Mouse (Mus musculus): ENCODE results near the gene Glis1. TPM values are rescaled to one million over a fixed set of nuclear protein-coding genes. Genes with fewer than 3 reads are reported as not detected.

Gene Glis1
- total RNA-seq, 1 experiment = 0.98 TPM

- H3K36me3 ChIP-seq (ENCODE audit: control insufficient read depth, insufficient read depth, low read length, poor library complexity, severe bottlenecking) = no peaks in the 10 kb centered on the region
- H3K9me3 ChIP-seq (ENCODE audit: control insufficient read depth, insufficient read depth, low read depth, low read length) = no peaks in the 10 kb centered on the region
- H3K4me3 ChIP-seq (ENCODE audit: insufficient read depth in 1 of 2, low read depth in 1 of 2, low read length in 2 of 2, poor library complexity in 1 of 2, severe bottlenecking in 1 of 2) = no peak overlapping the region
- no peaks in the 10 kb centered on the region for H3K4me1 ChIP-seq (ENCODE audit: control insufficient read depth in 2 of 2, insufficient read depth in 2 of 2, low read length in 2 of 2, poor library complexity in 1 of 2)
- DNase-seq (ENCODE audit: low read depth, low spot score) = no peak
- no peak for TF ChIP-seq ZC3H11A (IDR thresholded peaks at IDR 0.05; ENCODE audit: borderline replicate concordance, low read depth, low read length)
- no peak for TF ChIP-seq ZNF384 (IDR thresholded peaks at IDR 0.05; ENCODE audit: low read depth, low read length)
- no peak for TF ChIP-seq MAFK (IDR thresholded peaks at IDR 0.05; ENCODE audit: insufficient read depth, low read depth, low read length)
- no peak for TF ChIP-seq CHD2 (IDR thresholded peaks at IDR 0.05; ENCODE audit: low read depth, low read length)
- no peak for TF ChIP-seq HCFC1 (IDR thresholded peaks at IDR 0.05; ENCODE audit: borderline replicate concordance, insufficient read depth, low read length)
- no peak overlapping the region for H3K9ac ChIP-seq (ENCODE audit: insufficient read depth, low read depth, low read length, poor library complexity, severe bottlenecking)
- H3K27ac ChIP-seq (ENCODE audit: insufficient read depth, low read depth, low read length, poor library complexity, severe bottlenecking) = no peak overlapping the region
- in situ Hi-C loops (cut with MboI; ENCODE audit: low sequenced_read_pairs in 2 of 2, unreplicated experiment in 2 of 2) = no loop called here
Observed at GRCm38 (mm10) chr4:107621366-107621765, 187.0 kb downstream of the Glis1 start.

- Histone ChIP-seq H3K9ac (ENCODE audit: insufficient read depth, low read depth, low read length, poor library complexity, severe bottlenecking) (no peak overlapping the region), H3K36me3 (ENCODE audit: control insufficient read depth, insufficient read depth, low read length, poor library complexity, severe bottlenecking) (no peaks in the 10 kb centered on the region), H3K4me1 (ENCODE audit: control insufficient read depth in 2 of 2, insufficient read depth in 2 of 2, low read length in 2 of 2, poor library complexity in 1 of 2) (no peaks in the 10 kb centered on the region), H3K27ac (ENCODE audit: insufficient read depth, low read depth, low read length, poor library complexity, severe bottlenecking) (no peak overlapping the region), H3K4me3 (ENCODE audit: insufficient read depth in 1 of 2, low read depth in 1 of 2, low read length in 2 of 2, poor library complexity in 1 of 2, severe bottlenecking in 1 of 2) (no peak overlapping the region), H3K9me3 (ENCODE audit: control insufficient read depth, insufficient read depth, low read depth, low read length) (no peaks in the 10 kb centered on the region)
- TF ChIP-seq CHD2 (IDR thresholded peaks at IDR 0.05; ENCODE audit: low read depth, low read length) = no peak
- TF ChIP-seq HCFC1 (IDR thresholded peaks at IDR 0.05; ENCODE audit: borderline replicate concordance, insufficient read depth, low read length) = no peak
- no peak for TF ChIP-seq ZC3H11A (IDR thresholded peaks at IDR 0.05; ENCODE audit: borderline replicate concordance, low read depth, low read length)
- no peak for TF ChIP-seq ZNF384 (IDR thresholded peaks at IDR 0.05; ENCODE audit: low read depth, low read length)
- no peak for TF ChIP-seq MAFK (IDR thresholded peaks at IDR 0.05; ENCODE audit: insufficient read depth, low read depth, low read length)
- DNase-seq (ENCODE audit: low read depth, low spot score) = no peak
- in situ Hi-C loops (cut with MboI; ENCODE audit: low sequenced_read_pairs in 2 of 2, unreplicated experiment in 2 of 2) = no loop called here
Observed at GRCm38 (mm10) chr4:107622296-107622695, 187.9 kb downstream of the Glis1 start.

GRCm38 (mm10) chr4:107623916-107624315 lies 189.5 kb downstream of the Glis1 start:
- no peak overlapping the region for H3K4me3 ChIP-seq (ENCODE audit: insufficient read depth in 1 of 2, low read depth in 1 of 2, low read length in 2 of 2, poor library complexity in 1 of 2, severe bottlenecking in 1 of 2)
- no peak for TF ChIP-seq ZNF384 (IDR thresholded peaks at IDR 0.05; ENCODE audit: low read depth, low read length)
- no peak for TF ChIP-seq MAFK (IDR thresholded peaks at IDR 0.05; ENCODE audit: insufficient read depth, low read depth, low read length)
- no peak for TF ChIP-seq CHD2 (IDR thresholded peaks at IDR 0.05; ENCODE audit: low read depth, low read length)
- no peak for TF ChIP-seq ZC3H11A (IDR thresholded peaks at IDR 0.05; ENCODE audit: borderline replicate concordance, low read depth, low read length)
- TF ChIP-seq HCFC1 (IDR thresholded peaks at IDR 0.05; ENCODE audit: borderline replicate concordance, insufficient read depth, low read length) = no peak
- in situ Hi-C loops (cut with MboI; ENCODE audit: low sequenced_read_pairs in 2 of 2, unreplicated experiment in 2 of 2) = no loop called here
- no peaks in the 10 kb centered on the region for H3K4me1 ChIP-seq (ENCODE audit: control insufficient read depth in 2 of 2, insufficient read depth in 2 of 2, low read length in 2 of 2, poor library complexity in 1 of 2)
- no peaks in the 10 kb centered on the region for H3K36me3 ChIP-seq (ENCODE audit: control insufficient read depth, insufficient read depth, low read length, poor library complexity, severe bottlenecking)
- H3K9me3 ChIP-seq (ENCODE audit: control insufficient read depth, insufficient read depth, low read depth, low read length) = no peaks in the 10 kb centered on the region
- DNase-seq (ENCODE audit: low read depth, low spot score) = no peak
- no peak overlapping the region for H3K27ac ChIP-seq (ENCODE audit: insufficient read depth, low read depth, low read length, poor library complexity, severe bottlenecking)
- no peak overlapping the region for H3K9ac ChIP-seq (ENCODE audit: insufficient read depth, low read depth, low read length, poor library complexity, severe bottlenecking)

GRCm38 (mm10) chr4:107624951-107625350 lies 190.6 kb downstream of the Glis1 start:
- Histone ChIP-seq H3K27ac (ENCODE audit: insufficient read depth, low read depth, low read length, poor library complexity, severe bottlenecking) (no peak overlapping the region), H3K36me3 (ENCODE audit: control insufficient read depth, insufficient read depth, low read length, poor library complexity, severe bottlenecking) (no peaks in the 10 kb centered on the region), H3K4me1 (ENCODE audit: control insufficient read depth in 2 of 2, insufficient read depth in 2 of 2, low read length in 2 of 2, poor library complexity in 1 of 2) (no peaks in the 10 kb centered on the region), H3K4me3 (ENCODE audit: insufficient read depth in 1 of 2, low read depth in 1 of 2, low read length in 2 of 2, poor library complexity in 1 of 2, severe bottlenecking in 1 of 2) (no peak overlapping the region), H3K9ac (ENCODE audit: insufficient read depth, low read depth, low read length, poor library complexity, severe bottlenecking) (no peak overlapping the region), H3K9me3 (ENCODE audit: control insufficient read depth, insufficient read depth, low read depth, low read length) (no peaks in the 10 kb centered on the region)
- TF ChIP-seq ZC3H11A (IDR thresholded peaks at IDR 0.05; ENCODE audit: borderline replicate concordance, low read depth, low read length) (no peak), MAFK (IDR thresholded peaks at IDR 0.05; ENCODE audit: insufficient read depth, low read depth, low read length) (no peak), CHD2 (IDR thresholded peaks at IDR 0.05; ENCODE audit: low read depth, low read length) (no peak), HCFC1 (IDR thresholded peaks at IDR 0.05; ENCODE audit: borderline replicate concordance, insufficient read depth, low read length) (no peak), ZNF384 (IDR thresholded peaks at IDR 0.05; ENCODE audit: low read depth, low read length) (no peak)
- DNase-seq (ENCODE audit: low read depth, low spot score) = no peak
- in situ Hi-C loops (cut with MboI; ENCODE audit: low sequenced_read_pairs in 2 of 2, unreplicated experiment in 2 of 2) = no loop called here

- DNase-seq (ENCODE audit: low read depth, low spot score) = no peak
- Histone ChIP-seq H3K9me3 (ENCODE audit: control insufficient read depth, insufficient read depth, low read depth, low read length) (no peaks in the 10 kb centered on the region), H3K36me3 (ENCODE audit: control insufficient read depth, insufficient read depth, low read length, poor library complexity, severe bottlenecking) (no peaks in the 10 kb centered on the region), H3K4me1 (ENCODE audit: control insufficient read depth in 2 of 2, insufficient read depth in 2 of 2, low read length in 2 of 2, poor library complexity in 1 of 2) (no peaks in the 10 kb centered on the region), H3K27ac (ENCODE audit: insufficient read depth, low read depth, low read length, poor library complexity, severe bottlenecking) (no peak overlapping the region), H3K4me3 (ENCODE audit: insufficient read depth in 1 of 2, low read depth in 1 of 2, low read length in 2 of 2, poor library complexity in 1 of 2, severe bottlenecking in 1 of 2) (no peak overlapping the region), H3K9ac (ENCODE audit: insufficient read depth, low read depth, low read length, poor library complexity, severe bottlenecking) (no peak overlapping the region)
- TF ChIP-seq HCFC1 (IDR thresholded peaks at IDR 0.05; ENCODE audit: borderline replicate concordance, insufficient read depth, low read length) (no peak), CHD2 (IDR thresholded peaks at IDR 0.05; ENCODE audit: low read depth, low read length) (no peak), MAFK (IDR thresholded peaks at IDR 0.05; ENCODE audit: insufficient read depth, low read depth, low read length) (no peak), ZNF384 (IDR thresholded peaks at IDR 0.05; ENCODE audit: low read depth, low read length) (no peak), ZC3H11A (IDR thresholded peaks at IDR 0.05; ENCODE audit: borderline replicate concordance, low read depth, low read length) (no peak)
- in situ Hi-C loops (cut with MboI; ENCODE audit: low sequenced_read_pairs in 2 of 2, unreplicated experiment in 2 of 2) = no loop called here
Observed at GRCm38 (mm10) chr4:107628226-107628625, 193.8 kb downstream of the Glis1 start.

Measured in ES-E14 (cell line).